Mouse (Mus musculus) midbrain, embryonic 13.5 days (tissue): ENCODE data around the gene Pou2f1. TPM values are rescaled to one million over a fixed set of nuclear protein-coding genes. Genes with fewer than 3 reads are reported as not detected.
"Not testable (repeated sequence)": the region's sequence is repeated elsewhere in the genome, so short reads cannot be mapped to it uniquely, and the experiment has no call there.

Experiments used
- ATAC-seq: fragments of 200-750 bp; cut with Nextera tagmentation; 2 replicates; pipeline ENCODE4 v1.8.0; 2017; ENCODE audit warnings: mild to moderate bottlenecking, moderate TSS enrichment, moderate library complexity
- H3K27ac ChIP-seq: fragments of 300-500 bp; sonication (generic); 2 replicates; pipeline ENCODE4 v1.5.1; 2015; ENCODE audit warnings: inconsistent platforms, mild to moderate bottlenecking, moderate library complexity
- H3K27me3 ChIP-seq: fragments of 300-500 bp; sonication (generic); 2 replicates; pipeline ENCODE4 v1.6.1; 2015; ENCODE audit warnings: mild to moderate bottlenecking, inconsistent platforms
- H3K36me3 ChIP-seq: fragments of 300-500 bp; sonication (generic); 2 replicates; pipeline ENCODE4 v1.6.1; 2015; ENCODE audit warnings: mild to moderate bottlenecking, inconsistent platforms
- H3K4me1 ChIP-seq: fragments of 300-500 bp; sonication (generic); replicated peaks from 2 replicates; pipeline ENCODE4 v1.6.1; 2015; ENCODE audit warnings: inconsistent platforms
- H3K4me2 ChIP-seq: fragments of 300-500 bp; sonication (generic); replicated peaks from 2 replicates; pipeline ENCODE4 v1.6.1; 2015; ENCODE audit warnings: moderate library complexity, mild to moderate bottlenecking, inconsistent platforms
- H3K4me3 ChIP-seq: fragments of 300-500 bp; sonication (generic); replicated peaks from 2 replicates; pipeline ENCODE4 v1.5.1; 2015; ENCODE audit warnings: mild to moderate bottlenecking, inconsistent platforms
- H3K9ac ChIP-seq: fragments of 300-500 bp; sonication (generic); replicated peaks from 2 replicates; pipeline ENCODE4 v1.6.1; 2015; ENCODE audit warnings: mild to moderate bottlenecking, inconsistent platforms
- H3K9me3 ChIP-seq: fragments of 300-500 bp; sonication (generic); 2 replicates; pipeline ENCODE4 v1.6.1; 2016; ENCODE audit warnings: mild to moderate bottlenecking, inconsistent platforms
- WGBS: fragments of 180-500 bp; shearing (Covaris S2); methylation state at CpG from one replicate; pipeline ENCODE4 v1.1.7; 2015; 5-methylcytosine and 5-hydroxymethylcytosine counted together
- polyA plus RNA-seq: library from polyadenylated mRNA; unstranded; fragments of >200 nt; fragmentation: Nextera tagmentation; extraction: Ambion mirVana; gene quantifications from 2 replicates; pipeline ENCODE4 v1.2.1, GENCODE M21; 2015

Gene Pou2f1
- polyA plus RNA-seq, 1 experiment from 2014 or later, result 27.7 TPM

DNA sequence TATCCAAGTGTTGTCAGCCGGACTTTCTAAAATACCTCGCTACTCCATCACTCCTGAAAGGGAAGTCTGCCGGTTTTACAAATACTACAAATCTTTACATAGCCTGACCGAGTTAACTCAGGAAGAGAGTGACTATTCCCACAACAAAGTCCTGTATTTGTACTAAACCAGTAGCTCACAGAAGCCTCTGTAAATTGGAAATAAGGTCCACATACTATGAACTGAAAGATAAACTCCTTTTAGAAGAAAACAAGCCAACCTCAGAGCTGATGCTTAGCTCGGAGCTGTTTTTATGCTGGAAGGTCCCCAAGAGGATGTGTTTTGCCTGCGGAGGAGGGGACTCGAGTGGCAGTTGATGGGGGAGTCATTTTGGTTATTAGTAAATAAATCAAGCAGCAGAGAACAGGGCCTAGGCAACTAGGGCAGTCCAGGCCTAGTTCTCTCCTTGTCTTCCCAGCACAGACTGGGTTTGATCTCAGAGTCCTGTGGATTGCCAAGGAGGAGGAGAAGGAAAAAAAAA, 1.8 kb downstream of the Pou2f1 start:
- Histone ChIP-seq H3K36me3 (no peaks in the 10 kb centered on the region), H3K27ac (peak overlapping the region; percentile 98), H3K4me1 (peaks cover 38% of the 10 kb centered on the region), H3K4me2 (peak overlapping the region; percentile 85), H3K27me3 (no peaks in the 10 kb centered on the region), H3K9me3 (no peaks in the 10 kb centered on the region), H3K9ac (peak overlapping the region; percentile 98), H3K4me3 (peak overlapping the region; percentile 99)
- 5% methylated on average over 7 of the region's 7 CpGs for WGBS
- no peak for ATAC-seq

DNA sequence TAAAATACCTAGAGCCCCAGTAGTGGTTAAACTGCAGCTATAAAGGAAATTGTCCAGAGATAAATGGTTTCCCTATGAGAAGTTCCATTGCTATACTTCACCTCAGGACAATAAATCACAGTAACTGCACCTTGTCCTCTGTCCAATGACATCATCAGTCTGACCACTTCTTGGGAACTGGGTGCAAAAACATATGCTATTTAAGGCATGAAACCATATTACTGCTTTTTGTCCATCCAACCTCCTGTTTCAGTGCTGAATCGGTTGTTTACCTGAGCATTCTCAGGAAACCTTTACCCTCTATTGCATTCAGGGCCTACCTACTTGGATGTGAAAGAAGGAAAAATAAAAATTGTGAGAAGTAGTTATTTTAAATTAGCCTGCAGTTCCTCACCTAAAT, 2.8 kb downstream of the Pou2f1 start:
- Histone ChIP-seq H3K9me3 (no peaks in the 10 kb centered on the region), H3K4me1 (peaks cover 38% of the 10 kb centered on the region), H3K9ac (no peak overlapping the region; the same call in 1 of the 2 replicates), H3K4me2 (no peak overlapping the region; the same call in 1 of the 2 replicates), H3K36me3 (no peaks in the 10 kb centered on the region), H3K4me3 (no peak overlapping the region), H3K27me3 (no peaks in the 10 kb centered on the region), H3K27ac (no peak overlapping the region)
- no peak for ATAC-seq
- WGBS, result 85% methylated on average over 1 of the region's 1 CpGs

DNA sequence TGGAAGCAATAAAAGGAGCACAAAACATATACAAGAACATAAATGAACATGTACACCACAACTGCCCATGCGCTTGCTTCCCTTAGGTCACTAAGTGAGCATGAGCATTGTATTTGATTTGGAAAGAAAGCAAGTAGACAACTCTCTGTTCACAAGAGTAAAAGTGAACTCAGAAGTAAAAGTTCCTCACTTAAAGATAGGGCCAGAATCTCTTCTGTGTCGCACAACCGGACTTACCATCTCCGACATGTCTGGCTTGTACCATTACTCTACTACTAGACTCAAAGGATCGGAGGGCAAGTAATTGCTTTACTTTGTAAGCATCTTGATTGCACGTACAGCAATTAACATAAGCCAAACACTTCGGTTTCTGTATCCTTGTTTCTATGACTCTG, 6.8 kb downstream of the Pou2f1 start:
- no peaks in the 10 kb centered on the region for H3K27me3 ChIP-seq
- H3K9me3 ChIP-seq, result no peaks in the 10 kb centered on the region
- H3K27ac ChIP-seq, result no peak overlapping the region
- H3K4me1 ChIP-seq, result peaks cover 53% of the 10 kb centered on the region
- WGBS, result 92% methylated on average over 7 of the region's 7 CpGs
- ATAC-seq, result no peak
- no peak overlapping the region for H3K4me3 ChIP-seq
- H3K36me3 ChIP-seq, result no peaks in the 10 kb centered on the region
- H3K9ac ChIP-seq, result no peak overlapping the region
- H3K4me2 ChIP-seq, result no peak overlapping the region

DNA sequence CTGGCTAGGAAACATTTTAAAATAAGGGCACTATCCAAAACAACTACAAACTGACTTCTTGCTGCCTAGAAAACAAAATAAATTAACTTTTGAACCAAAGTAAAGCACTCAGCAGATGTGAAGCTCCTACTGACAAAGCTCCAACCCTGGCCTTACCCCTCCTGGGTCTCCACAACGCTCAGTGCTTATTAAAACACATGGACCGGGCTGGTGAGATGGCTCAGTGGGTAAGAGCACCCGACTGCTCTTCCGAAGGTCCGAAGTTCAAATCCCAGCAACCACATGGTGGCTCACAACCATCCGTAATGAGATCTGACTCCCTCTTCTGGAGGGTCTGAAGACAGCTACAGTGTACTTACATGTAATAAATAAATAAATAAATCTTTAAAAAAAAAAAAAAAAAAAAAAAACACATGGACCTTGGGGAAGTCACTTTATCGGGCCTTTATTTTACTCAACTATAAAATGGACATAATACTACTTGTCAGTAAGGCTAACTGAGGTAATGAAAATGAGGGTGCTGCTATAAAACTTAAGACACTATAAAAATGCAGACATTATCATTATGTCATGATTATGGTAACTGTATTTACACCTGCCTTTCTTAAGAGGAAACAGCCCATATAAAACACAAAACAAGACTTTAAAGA, 7.3 kb downstream of the Pou2f1 start:
- not testable (repeated sequence) for ATAC-seq, H3K4me2 ChIP-seq, H3K9ac ChIP-seq, H3K27me3 ChIP-seq, H3K27ac ChIP-seq, H3K9me3 ChIP-seq, H3K36me3 ChIP-seq, H3K4me3 ChIP-seq
- 94% methylated on average over 7 of the region's 7 CpGs for WGBS
- H3K4me1 ChIP-seq, result peaks cover 48% of the 10 kb centered on the region

DNA sequence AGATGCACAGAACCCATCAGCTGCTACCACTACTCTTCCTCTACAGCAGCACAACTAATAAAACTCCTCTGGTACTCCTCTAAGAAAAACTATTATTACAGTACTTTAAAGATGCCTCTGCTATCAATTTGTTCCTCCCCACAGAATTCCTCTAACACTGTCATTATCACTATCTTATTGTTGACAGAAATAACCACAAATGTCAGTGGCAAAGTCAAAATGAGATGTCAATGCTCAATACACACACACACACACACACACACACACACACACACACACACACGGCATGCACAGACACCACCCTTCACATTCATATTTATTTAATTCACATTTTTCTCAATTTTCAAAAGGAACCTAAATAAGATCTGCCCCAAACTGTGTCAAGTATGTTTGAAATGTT, 8.2 kb downstream of the Pou2f1 start:
- Histone ChIP-seq H3K36me3 (no peaks in the 10 kb centered on the region), H3K9ac (no peak overlapping the region), H3K4me1 (peaks cover 39% of the 10 kb centered on the region), H3K9me3 (no peaks in the 10 kb centered on the region), H3K27ac (no peak overlapping the region), H3K4me2 (no peak overlapping the region), H3K4me3 (no peak overlapping the region), H3K27me3 (no peaks in the 10 kb centered on the region)
- WGBS, result 63% methylated on average over 1 of the region's 1 CpGs
- ATAC-seq, result no peak

DNA sequence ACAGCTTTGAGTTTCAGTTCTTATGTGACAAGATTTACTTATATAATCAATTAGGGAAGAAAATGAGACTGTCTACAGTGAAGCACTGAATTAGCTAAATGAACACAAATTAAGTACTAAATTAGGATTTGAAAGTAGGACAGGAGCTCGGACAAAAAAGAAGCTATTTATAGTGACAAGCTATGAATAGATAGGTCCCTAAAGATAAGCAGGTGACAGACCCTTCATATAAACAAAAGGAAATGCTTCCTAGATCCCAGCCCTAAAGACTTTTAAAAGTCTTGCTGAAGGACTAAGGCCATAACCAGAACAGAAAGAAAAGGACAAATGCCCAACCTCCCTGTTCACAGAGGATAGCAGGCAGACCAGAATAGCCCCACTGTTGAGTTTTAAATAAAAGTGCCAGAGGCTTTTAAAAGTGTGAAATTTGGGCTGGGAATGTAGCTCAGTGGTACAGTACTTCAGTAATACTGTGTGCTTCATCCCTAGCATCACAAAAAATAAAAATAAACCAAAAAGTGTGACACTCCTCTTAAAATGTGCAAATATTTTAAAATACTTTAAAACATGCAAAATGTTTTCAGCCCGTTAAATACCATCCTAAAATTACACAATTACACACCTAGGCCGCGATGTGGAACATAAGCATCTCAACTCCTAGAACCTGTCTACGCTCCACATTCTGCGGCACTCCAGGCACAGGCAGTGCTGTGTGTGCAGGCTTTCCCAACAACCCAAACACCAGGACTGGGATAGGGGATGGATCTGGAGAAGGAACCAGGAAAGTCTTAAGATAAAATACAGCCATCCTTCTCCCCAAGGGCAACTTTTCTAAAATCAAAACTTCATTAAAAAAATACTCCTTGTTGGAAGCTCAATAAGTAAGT, 9.0 kb downstream of the Pou2f1 start:
- Histone ChIP-seq H3K4me2 (no peak overlapping the region), H3K9me3 (no peaks in the 10 kb centered on the region), H3K4me3 (no peak overlapping the region), H3K4me1 (peaks cover 34% of the 10 kb centered on the region), H3K27ac (no peak overlapping the region), H3K27me3 (no peaks in the 10 kb centered on the region), H3K9ac (no peak overlapping the region), H3K36me3 (no peaks in the 10 kb centered on the region)
- no peak for ATAC-seq
- 85% methylated on average over 6 of the region's 6 CpGs for WGBS

DNA sequence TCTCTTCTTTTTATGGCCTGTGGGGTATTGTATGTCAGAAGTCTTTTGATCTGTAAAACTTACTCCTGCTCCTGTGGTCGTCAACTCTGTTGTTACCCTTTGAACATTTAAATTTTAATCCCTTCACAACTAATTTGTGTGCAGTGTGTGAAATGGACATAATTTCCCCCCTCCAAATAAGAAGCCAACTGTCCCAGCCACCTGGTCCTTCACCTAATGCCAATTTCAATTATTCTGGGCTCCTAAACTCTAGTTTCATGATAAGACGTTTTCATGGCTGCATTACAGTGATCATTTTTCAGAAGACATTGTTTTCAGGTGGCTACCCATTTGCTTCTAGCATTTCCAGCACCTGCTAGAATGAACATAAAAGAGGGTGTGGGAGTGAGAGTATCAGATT, 13.9 kb downstream of the Pou2f1 start:
- H3K9me3 ChIP-seq, result no peaks in the 10 kb centered on the region
- 80% methylated on average over 2 of the region's 2 CpGs for WGBS
- H3K4me3 ChIP-seq, result no peak overlapping the region
- H3K27ac ChIP-seq, result no peak overlapping the region
- no peaks in the 10 kb centered on the region for H3K36me3 ChIP-seq
- H3K9ac ChIP-seq, result no peak overlapping the region
- ATAC-seq, result no peak
- H3K27me3 ChIP-seq, result no peaks in the 10 kb centered on the region
- no peak overlapping the region for H3K4me2 ChIP-seq
- peaks cover 10% of the 10 kb centered on the region for H3K4me1 ChIP-seq

DNA sequence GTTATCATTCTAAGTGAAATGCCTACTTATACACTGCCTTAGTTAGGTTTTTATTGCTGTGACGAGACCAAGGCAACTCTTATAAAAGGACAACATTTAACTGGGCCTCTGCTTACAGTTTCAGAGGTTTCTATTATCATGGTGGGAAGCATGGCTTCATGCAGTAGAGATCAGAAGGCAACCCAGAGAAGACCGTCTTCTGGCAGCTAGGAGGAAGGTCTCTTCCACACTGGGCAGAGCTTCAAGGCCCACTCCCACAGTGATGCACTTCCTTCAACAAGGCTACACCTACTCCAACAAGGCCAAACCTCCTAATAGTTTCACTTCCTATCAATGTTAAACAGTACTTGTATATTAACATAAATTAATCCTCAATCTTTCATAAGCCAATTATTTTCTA, 14.4 kb downstream of the Pou2f1 start:
- H3K27ac ChIP-seq, result no peak overlapping the region
- H3K36me3 ChIP-seq, result no peaks in the 10 kb centered on the region
- H3K4me1 ChIP-seq, result 0 out of 2 replicates have a peak, but pooled peaks cover 8% of the 10 kb centered on the region
- no peak overlapping the region for H3K4me3 ChIP-seq
- whole genome bisulfite sequencing, result 95% methylated on average over 2 of the region's 2 CpGs
- ATAC-seq, result no peak
- no peak overlapping the region for H3K9ac ChIP-seq
- H3K27me3 ChIP-seq, result no peaks in the 10 kb centered on the region
- no peak overlapping the region for H3K4me2 ChIP-seq
- H3K9me3 ChIP-seq, result no peaks in the 10 kb centered on the region

DNA sequence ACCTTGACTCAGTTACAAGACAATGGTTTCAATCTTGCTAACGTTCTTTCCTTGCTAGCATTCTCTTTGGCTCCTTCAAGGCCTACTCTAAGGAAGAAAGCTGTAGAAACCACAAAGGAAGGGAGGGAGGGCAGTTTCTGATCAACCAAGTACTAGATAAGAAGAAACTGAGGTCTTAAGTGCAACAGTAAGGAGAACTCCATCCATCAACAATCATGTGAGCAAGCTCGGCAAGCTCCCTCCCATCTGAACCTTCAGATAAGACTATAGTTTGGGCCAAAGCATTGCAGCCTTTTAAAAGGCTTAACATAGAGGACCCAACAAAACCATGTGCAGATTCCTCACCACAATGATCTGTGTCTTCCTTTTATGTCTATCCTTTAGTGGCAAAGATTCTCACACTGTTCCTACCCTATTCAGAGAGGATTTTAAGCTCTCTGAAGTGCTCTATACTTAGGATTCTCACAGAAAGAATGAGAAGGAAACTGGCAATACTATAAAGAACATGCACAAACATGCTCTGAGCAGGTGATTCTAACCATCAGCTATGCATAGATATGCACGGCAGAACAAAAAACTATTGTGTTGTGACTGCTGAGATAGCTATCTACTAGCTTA, 16.6 kb downstream of the Pou2f1 start:
- Histone ChIP-seq H3K4me3 (no peak overlapping the region), H3K36me3 (no peaks in the 10 kb centered on the region), H3K27me3 (no peaks in the 10 kb centered on the region), H3K9me3 (no peaks in the 10 kb centered on the region), H3K9ac (no peak overlapping the region), H3K4me1 (0 out of 2 replicates have a peak, but pooled peaks cover 8% of the 10 kb centered on the region), H3K27ac (no peak overlapping the region), H3K4me2 (no peak overlapping the region)
- WGBS, result 81% methylated on average over 3 of the region's 3 CpGs
- ATAC-seq, result no peak

DNA sequence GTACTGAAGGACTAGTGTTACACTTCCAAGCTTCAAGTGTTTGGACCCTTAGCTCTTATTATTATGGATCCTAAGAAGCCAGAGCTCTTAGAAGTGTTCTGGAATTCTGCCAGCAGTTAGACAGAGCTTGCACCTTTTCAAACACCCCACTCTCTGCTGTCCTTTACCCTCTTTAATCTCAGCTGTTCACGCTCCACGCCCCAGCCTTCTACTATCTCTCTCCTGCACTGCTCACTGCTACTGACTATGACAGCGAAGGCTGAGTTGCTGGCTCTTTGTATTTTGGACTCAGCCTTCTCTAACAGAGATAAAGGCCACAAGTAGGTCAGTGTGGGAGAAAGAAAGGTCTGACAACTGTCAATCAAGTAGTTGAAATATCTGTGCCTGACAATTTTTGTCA, 17.3 kb downstream of the Pou2f1 start:
- ATAC-seq, result no peak
- no peak overlapping the region for H3K9ac ChIP-seq
- no peaks in the 10 kb centered on the region for H3K9me3 ChIP-seq
- H3K27ac ChIP-seq, result no peak overlapping the region
- 0 out of 2 replicates have a peak, but pooled peaks cover 8% of the 10 kb centered on the region for H3K4me1 ChIP-seq
- WGBS, result 85% methylated on average over 3 of the region's 3 CpGs
- no peak overlapping the region for H3K4me3 ChIP-seq
- no peaks in the 10 kb centered on the region for H3K27me3 ChIP-seq
- no peak overlapping the region for H3K4me2 ChIP-seq
- no peaks in the 10 kb centered on the region for H3K36me3 ChIP-seq

DNA sequence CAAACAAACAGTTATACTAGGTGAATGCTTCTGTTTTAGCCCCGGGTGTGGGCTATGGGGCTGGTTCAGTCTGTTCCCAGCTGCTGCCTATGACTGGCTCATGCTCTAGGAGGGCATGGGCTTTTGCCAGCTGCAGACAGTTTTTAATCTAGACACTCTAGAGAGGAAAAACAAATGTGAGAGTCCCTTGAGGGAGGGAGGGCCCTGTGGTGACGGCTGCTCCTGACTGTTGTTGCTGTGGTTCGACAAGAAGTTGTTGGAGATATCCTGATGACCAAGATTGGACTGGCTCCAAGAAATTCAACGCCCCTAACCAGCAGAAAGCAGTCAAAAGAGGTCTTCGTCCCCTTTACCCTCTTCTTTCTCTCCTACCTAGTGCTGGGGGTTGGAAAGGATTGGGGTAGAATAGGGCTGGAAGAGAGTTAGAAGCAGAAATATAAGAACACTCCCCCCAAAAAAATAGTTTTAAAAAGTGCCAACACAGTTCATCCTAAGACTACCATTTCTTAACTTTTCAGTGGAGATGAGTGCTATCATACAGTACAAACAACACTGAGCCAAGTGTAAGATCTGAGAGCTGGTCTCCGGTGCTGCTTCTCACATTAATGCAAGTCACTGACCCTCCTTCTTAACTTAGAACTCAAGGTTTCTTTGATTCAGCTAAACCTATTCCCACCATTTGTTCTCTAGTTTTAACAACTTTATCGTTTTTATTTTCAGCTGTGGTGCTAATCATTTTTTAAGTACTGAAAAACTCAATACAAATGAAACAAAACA, 25.6 kb downstream of the Pou2f1 start:
- no peaks in the 10 kb centered on the region for H3K27me3 ChIP-seq
- H3K9me3 ChIP-seq, result no peaks in the 10 kb centered on the region
- no peaks in the 10 kb centered on the region for H3K36me3 ChIP-seq
- H3K9ac ChIP-seq, result no peak overlapping the region
- ATAC-seq, result no peak
- WGBS, result 73% methylated on average over 7 of the region's 7 CpGs
- no peak overlapping the region for H3K4me3 ChIP-seq
- peaks cover 6% of the 10 kb centered on the region; the same call in 1 of the 2 replicates for H3K4me1 ChIP-seq
- H3K4me2 ChIP-seq, result no peak overlapping the region
- H3K27ac ChIP-seq, result no peak overlapping the region
